ENCODE assay signal across 8 mouse cellular contexts in the genomic region with DNA sequence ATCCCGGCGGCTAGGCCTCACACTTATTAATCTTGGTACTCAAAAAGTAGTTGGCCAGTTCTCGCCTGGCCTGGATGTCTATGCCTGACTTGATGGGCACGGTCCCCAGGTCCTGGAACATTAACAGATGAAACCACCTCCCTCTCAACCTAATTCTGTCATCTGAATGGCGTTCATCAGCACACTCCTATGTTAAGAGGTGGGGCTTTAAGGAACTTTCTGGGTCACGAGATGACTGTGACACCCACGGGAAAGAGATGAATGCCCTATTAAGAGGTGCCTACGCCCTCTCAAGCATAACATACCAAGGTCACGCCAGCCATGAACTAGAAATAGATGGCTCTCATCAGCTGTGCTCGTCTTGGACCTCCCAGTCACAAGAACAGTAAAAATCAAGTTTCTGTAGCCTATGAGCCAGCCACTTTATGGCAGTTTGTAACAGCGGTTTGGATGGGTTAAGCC. TPM values are rescaled to one million over a fixed set of nuclear protein-coding genes. Genes with fewer than 3 reads are reported as not detected.
DNase-seq lines count a peak whose midpoint lies in the region; ATAC-seq lines count a peak whose summit lies in the region.

No protein-coding gene starts in this region.

- peaks cover 15% of the 10 kb centered on the region for H3K4me1 ChIP-seq in embryonic facial prominence, embryonic 15.5 days
- 0 out of 2 replicates have a peak, but pooled peaks cover 6% of the 10 kb centered on the region for H3K4me1 ChIP-seq in intestine, embryonic 15.5 days (replicated peaks)
- peaks cover 19% of the 10 kb centered on the region for H3K4me1 ChIP-seq in midbrain, embryonic 16.5 days (ENCODE audit: control insufficient read depth, insufficient read depth, low read length)

- H3K27me3 ChIP-seq in embryonic facial prominence, embryonic 15.5 days = no peaks in the 10 kb centered on the region
- H3K27me3 ChIP-seq in intestine, embryonic 15.5 days (replicated peaks) = no peaks in the 10 kb centered on the region
- no peaks in the 10 kb centered on the region for H3K27me3 ChIP-seq in midbrain, embryonic 16.5 days (ENCODE audit: control insufficient read depth, insufficient read depth, low read depth, low read length)

- peaks cover 14% of the 10 kb centered on the region for H3K36me3 ChIP-seq in embryonic facial prominence, embryonic 15.5 days
- H3K36me3 ChIP-seq in intestine, embryonic 15.5 days = no peaks in the 10 kb centered on the region; the same call in 1 of the 2 replicates
- peaks cover 9% of the 10 kb centered on the region; the same call in 1 of the 2 replicates for H3K36me3 ChIP-seq in midbrain, embryonic 16.5 days (ENCODE audit: control insufficient read depth, insufficient read depth, low read length)

- peak; percentile 49 for DNase-seq in embryo, embryonic 10 days (ENCODE audit: low spot score)
- DNase-seq in embryo, embryonic 10.5 days (ENCODE audit: low spot score) = no peak
- peak; percentile 72 for DNase-seq in CD4-positive, CD25-positive, alpha-beta regulatory T cell, adult 2 months (ENCODE audit: low read depth, low spot score)
- no peak for DNase-seq in layer of hippocampus, postnatal 14 days (ENCODE audit: low spot score in 2 of 2)
- DNase-seq in thymus, postnatal 36 days = no peak

- peak overlapping the region; percentile 94 for H3K27ac ChIP-seq in embryonic facial prominence, embryonic 15.5 days (replicated peaks)
- H3K27ac ChIP-seq in intestine, embryonic 15.5 days = peak overlapping the region; percentile 82
- peak overlapping the region; percentile 91 for H3K27ac ChIP-seq in midbrain, embryonic 16.5 days (ENCODE audit: low read length)

- H3K4me3 ChIP-seq in embryonic facial prominence, embryonic 15.5 days (replicated peaks) = peak overlapping the region; percentile 87
- peak overlapping the region; percentile 76 for H3K4me3 ChIP-seq in intestine, embryonic 15.5 days (replicated peaks)
- peak overlapping the region; percentile 91 for H3K4me3 ChIP-seq in midbrain, embryonic 16.5 days (ENCODE audit: low read depth, low read length)

- H3K4me2 ChIP-seq in embryonic facial prominence, embryonic 15.5 days (replicated peaks) = peak overlapping the region; percentile 69
- H3K4me2 ChIP-seq in intestine, embryonic 15.5 days (replicated peaks) = peak overlapping the region; percentile 68
- peak overlapping the region; percentile 93 for H3K4me2 ChIP-seq in midbrain, embryonic 16.5 days (ENCODE audit: low read length)

- ATAC-seq in embryonic facial prominence, embryonic 15.5 days (ENCODE audit: insufficient number of reproducible peaks, low FRiP score, low TSS enrichment, low read depth) = peak; percentile 18
- peak; percentile 81 for ATAC-seq in intestine, embryonic 15.5 days
- ATAC-seq in midbrain, embryonic 16.5 days = peak; percentile 77

- H3K9ac ChIP-seq in embryonic facial prominence, embryonic 15.5 days = peak overlapping the region; percentile 77
- peak overlapping the region; percentile 55 for H3K9ac ChIP-seq in intestine, embryonic 15.5 days
- H3K9ac ChIP-seq in midbrain, embryonic 16.5 days (ENCODE audit: low read depth, low read length) = peak overlapping the region; percentile 99

- 10% methylated on average over 11 of the region's 11 CpGs for WGBS in embryonic facial prominence, embryonic 15.5 days
- WGBS in intestine, embryonic 15.5 days = 7% methylated on average over 11 of the region's 11 CpGs
- WGBS in midbrain, embryonic 16.5 days = 10% methylated on average over 11 of the region's 11 CpGs

- no peaks in the 10 kb centered on the region for H3K9me3 ChIP-seq in embryonic facial prominence, embryonic 15.5 days (replicated peaks)
- H3K9me3 ChIP-seq in intestine, embryonic 15.5 days = no peaks in the 10 kb centered on the region
- no peaks in the 10 kb centered on the region for H3K9me3 ChIP-seq in midbrain, embryonic 16.5 days (replicated peaks; ENCODE audit: control insufficient read depth, low read length, poor library complexity, severe bottlenecking)

RNA-seq across cellular contexts. Expression of gene Tmf1, which starts 0.5 kb away (rescaled TPM):
- polyA plus RNA-seq in embryonic facial prominence, embryonic 15.5 days (2015; fragmentation: Nextera tagmentation; extraction: Ambion mirVana) = 36.8 and 39.0 TPM in 2 replicates
- polyA plus RNA-seq in intestine, embryonic 15.5 days (2015; fragmentation: Nextera tagmentation; extraction: Ambion mirVana) = 30.9 and 37.6 TPM in 2 replicates
- polyA plus RNA-seq in midbrain, embryonic 16.5 days (2015; fragmentation: Nextera tagmentation; extraction: Ambion mirVana) = 35.6 and 40.4 TPM in 2 replicates
- 10 to 100 TPM; 56.9 to 57.9 TPM for total RNA-seq in layer of hippocampus, postnatal 14 days (2021)

RNA-seq across cellular contexts. Expression of gene Uba3, which starts 26.0 kb away (rescaled TPM):
- polyA plus RNA-seq in embryonic facial prominence, embryonic 15.5 days (2015; fragmentation: Nextera tagmentation; extraction: Ambion mirVana) = 76.9 and 77.0 TPM in 2 replicates
- polyA plus RNA-seq in intestine, embryonic 15.5 days (2015; fragmentation: Nextera tagmentation; extraction: Ambion mirVana) = 57.7 and 64.3 TPM in 2 replicates
- polyA plus RNA-seq in midbrain, embryonic 16.5 days (2015; fragmentation: Nextera tagmentation; extraction: Ambion mirVana) = 90.2 and 92.9 TPM in 2 replicates
- total RNA-seq in layer of hippocampus, postnatal 14 days (2021) = 10 to 100 TPM; 62.1 to 65.7 TPM

RNA-seq across cellular contexts. Expression of gene Eogt, which starts 30.4 kb away (rescaled TPM):
- 14.6 and 15.4 TPM in 2 replicates for polyA plus RNA-seq in embryonic facial prominence, embryonic 15.5 days (2015; fragmentation: Nextera tagmentation; extraction: Ambion mirVana)
- polyA plus RNA-seq in intestine, embryonic 15.5 days (2015; fragmentation: Nextera tagmentation; extraction: Ambion mirVana) = 8.0 and 9.5 TPM in 2 replicates
- polyA plus RNA-seq in midbrain, embryonic 16.5 days (2015; fragmentation: Nextera tagmentation; extraction: Ambion mirVana) = 13.9 and 15.1 TPM in 2 replicates
- total RNA-seq in layer of hippocampus, postnatal 14 days (2021) = 10 to 100 TPM; 32.1 to 38.3 TPM

RNA-seq across cellular contexts. Expression of gene Arl6ip5, which starts 31.1 kb away (rescaled TPM):
- 114 and 123 TPM in 2 replicates for polyA plus RNA-seq in embryonic facial prominence, embryonic 15.5 days (2015; fragmentation: Nextera tagmentation; extraction: Ambion mirVana)
- polyA plus RNA-seq in intestine, embryonic 15.5 days (2015; fragmentation: Nextera tagmentation; extraction: Ambion mirVana) = 66.4 and 69.9 TPM in 2 replicates
- 149 and 160 TPM in 2 replicates for polyA plus RNA-seq in midbrain, embryonic 16.5 days (2015; fragmentation: Nextera tagmentation; extraction: Ambion mirVana)
- 100 to 1,000 TPM; 156 to 168 TPM for total RNA-seq in layer of hippocampus, postnatal 14 days (2021)

Comparison
In these comparisons a context has a peak if more than half of its experiments do, and no peak if none do; other contexts are left out.
1. DNase-seq: peak in embryo, embryonic 10 days (single experiment) and CD4-positive, CD25-positive, alpha-beta regulatory T cell, adult 2 months (single experiment); none in embryo, embryonic 10.5 days (single experiment), layer of hippocampus, postnatal 14 days (0 of 2) and thymus, postnatal 36 days (0 of 2).
2. ATAC-seq: peak in every context shown above with its lines; median percentile 81 in intestine, embryonic 15.5 days; 77 in midbrain, embryonic 16.5 days; 18 in embryonic facial prominence, embryonic 15.5 days.
3. Peak in every context shown above with its lines, with median percentiles within 50 percentile points of each other: H3K27ac ChIP-seq, H3K4me2 ChIP-seq, H3K4me3 ChIP-seq and H3K9ac ChIP-seq.